Mouse (Mus musculus) heart, adult 9 months (tissue): ENCODE measurements around the gene Ppm1k.
"Not testable (repeated sequence)": the region's sequence is repeated elsewhere in the genome, so short reads cannot be mapped to it uniquely, and the experiment has no call there.

Experiments used
- DNase-seq, 2 experiments: peaks; one replicate each; pipeline ENCODE4 v3.0.0; 2022; ENCODE audit warnings: low spot score in 2 of 2

Gene Ppm1k

DNA sequence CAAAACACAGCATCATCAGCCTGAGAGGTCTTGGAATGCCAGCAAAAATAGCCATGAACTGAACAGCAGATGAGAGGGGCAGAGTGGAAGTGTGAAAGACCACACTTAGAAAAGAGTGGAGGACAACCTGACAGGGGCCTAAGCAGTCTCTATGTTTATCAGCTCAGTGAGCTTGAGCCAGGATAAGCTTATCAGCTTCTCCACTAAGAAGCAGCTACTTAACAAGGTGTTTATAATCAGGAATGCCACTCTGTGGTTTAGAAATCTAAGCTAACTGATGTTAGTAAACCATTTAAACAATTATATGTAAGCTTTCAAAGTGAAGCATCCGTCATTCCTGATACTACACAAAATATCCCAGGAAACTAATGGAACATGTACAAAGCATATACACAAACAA lies 3.2 kb downstream of the Ppm1k start:
- DNase-seq: no peak

DNA sequence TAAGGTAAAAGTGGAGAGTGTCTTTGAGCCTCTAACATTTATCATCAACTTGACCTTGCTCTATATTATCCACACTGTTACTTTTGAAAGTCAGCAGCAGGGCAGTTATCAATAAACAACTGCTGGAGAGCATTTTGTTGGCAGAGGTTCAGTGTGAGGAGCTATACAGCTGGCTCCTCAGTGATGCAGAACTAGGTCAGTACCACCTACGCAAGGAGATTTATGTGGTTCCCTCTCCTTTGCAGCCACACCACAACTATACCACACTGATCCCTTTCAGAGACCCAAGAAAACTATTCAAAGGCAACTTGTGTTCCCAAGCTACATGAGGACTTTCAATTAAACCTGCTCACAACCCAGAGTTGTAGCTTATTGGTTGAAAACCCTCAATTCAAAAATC lies 3.8 kb downstream of the Ppm1k start:
- DNase-seq: no peak

DNA sequence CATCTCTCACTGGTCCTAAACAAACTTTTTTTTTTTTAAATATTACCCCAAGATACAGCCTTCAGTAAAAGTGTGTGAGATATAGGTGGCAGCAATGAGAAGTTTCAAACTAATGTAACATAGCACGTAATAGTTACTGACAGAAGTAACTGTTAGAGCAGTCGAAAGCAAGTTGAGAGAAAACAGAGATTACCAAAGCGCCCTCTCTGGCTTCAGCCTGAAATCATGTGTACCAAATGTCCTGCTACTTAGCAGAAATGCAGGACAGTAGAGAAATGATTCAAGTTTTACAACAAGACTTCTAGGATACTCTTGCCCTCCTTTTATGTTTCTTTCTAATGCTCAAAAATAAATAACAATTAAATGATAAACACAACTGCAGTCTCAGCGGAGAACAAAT lies 4.3 kb downstream of the Ppm1k start:
- no peak for DNase-seq

DNA sequence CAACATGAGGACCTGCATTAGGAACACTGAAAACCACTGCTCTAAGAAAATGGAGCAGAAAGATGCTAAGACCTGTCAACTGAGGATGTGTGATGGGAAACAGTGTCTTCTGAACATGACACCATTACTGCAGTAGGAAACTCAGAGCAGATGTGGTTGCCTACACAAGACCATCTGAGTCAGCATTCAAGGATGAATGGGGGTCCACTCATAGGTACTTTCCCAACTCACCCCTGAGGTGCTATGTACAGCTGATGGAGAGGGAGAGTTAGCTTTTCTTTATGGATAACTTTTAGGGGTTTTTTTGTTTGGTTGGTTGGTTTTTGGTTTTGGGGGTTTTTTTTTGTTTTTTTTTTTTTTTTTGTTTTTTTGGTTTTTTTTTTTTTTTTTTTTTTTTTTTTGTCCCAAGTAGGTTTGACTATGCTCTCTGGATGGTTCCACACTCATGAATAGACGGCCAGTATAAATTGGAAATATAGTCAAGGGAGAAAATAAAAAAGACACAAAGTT lies 5.9 kb downstream of the Ppm1k start:
- no peak for DNase-seq

DNA sequence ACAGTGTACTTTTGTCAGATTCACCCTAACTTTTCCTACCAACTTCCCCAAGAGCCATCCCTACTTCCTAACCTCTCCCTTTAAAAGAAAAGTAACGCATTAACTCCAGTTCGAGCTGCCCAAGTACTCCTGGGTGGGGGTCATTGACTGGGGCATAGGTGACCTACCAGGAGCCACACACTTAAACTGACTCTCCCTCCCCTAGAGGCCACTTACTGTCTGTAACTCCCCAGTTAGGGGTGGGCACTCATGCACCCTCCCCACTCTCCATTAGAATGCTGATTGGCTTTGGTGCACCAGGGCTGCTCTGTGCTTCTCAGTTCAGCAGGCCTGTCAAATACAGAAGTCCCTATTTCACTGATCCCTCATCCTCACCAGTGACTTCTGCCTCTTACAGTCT lies 8.3 kb downstream of the Ppm1k start:
- DNase-seq: no peak

DNA sequence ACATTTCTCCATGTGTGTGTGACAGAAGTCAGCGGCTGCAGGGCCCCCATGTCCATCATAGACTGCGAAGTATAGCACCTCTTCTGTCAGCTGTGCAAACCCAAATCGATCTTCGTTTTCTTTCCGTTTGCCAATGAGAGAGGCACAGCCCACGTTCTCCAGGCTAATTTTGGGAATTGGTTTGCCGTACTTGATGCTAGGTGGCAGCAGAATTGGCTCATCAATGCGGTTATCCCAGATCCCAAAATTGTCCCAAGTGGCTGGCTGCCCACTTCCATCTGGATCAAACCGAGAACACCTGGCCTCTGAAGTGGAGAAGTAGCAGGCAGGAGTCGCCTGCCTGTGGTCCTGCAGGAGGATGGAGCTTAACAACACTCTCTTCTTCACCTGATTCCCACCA lies 10.5 kb downstream of the Ppm1k start:
- DNase-seq: no peak

DNA sequence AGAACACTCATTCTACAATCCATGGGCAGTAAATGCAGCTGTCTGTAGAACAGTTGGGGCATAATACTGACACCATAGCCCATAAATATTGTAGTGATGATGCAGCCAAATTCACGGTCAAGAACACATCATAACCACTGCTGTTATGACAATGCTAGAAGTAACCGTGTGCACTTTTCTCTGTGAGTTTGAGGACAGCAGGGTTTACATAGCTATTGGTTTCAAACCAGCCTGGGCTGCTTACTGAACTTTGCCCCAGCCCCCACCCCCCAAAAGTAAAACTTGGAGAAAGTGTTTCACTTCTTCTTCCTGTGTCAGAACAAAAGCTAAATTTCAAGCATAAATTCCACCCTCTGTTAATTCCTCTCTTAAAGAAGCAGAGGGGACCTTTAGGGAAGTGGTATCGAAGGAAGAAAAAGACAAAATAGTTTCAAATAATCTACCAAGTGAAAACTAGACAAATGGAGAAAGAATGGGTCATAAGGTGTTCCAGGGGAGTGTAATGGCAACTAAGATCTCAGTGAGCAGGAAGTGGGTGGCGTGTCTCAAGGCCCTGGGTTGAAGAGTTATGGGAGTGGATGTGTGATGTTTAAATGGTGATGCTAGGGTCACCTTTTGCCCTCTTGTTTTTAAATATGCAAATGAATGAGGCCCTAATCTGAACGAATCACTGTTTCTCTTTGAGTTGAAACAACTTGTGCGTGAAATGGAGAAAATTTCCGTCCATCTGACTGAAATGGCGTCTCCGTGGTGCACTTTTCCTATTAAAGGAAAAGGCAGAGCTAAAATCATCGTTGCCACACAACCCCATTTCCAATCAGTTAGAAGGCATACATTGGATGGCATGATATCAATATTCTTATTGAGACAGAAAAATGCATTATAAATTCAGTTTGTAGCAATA lies 14.3 kb downstream of the Ppm1k start:
- no peak for DNase-seq

DNA sequence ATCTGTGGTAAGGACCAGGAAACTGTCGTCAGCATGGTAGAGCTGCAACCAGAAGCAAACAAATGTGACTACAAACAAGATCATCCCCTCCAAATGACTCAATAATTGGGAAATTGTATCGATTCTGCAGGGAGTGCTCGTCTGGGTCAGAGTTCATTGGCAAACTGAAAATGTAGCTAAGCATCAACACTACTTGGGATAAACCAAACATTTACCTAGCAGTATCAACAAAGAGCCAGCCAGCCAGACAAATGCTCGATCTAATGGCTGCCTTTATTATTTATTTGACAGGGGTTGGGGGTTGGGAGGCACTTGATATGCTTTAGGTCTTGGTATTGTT lies 21.3 kb downstream of the Ppm1k start:
- DNase-seq: no peak

DNA sequence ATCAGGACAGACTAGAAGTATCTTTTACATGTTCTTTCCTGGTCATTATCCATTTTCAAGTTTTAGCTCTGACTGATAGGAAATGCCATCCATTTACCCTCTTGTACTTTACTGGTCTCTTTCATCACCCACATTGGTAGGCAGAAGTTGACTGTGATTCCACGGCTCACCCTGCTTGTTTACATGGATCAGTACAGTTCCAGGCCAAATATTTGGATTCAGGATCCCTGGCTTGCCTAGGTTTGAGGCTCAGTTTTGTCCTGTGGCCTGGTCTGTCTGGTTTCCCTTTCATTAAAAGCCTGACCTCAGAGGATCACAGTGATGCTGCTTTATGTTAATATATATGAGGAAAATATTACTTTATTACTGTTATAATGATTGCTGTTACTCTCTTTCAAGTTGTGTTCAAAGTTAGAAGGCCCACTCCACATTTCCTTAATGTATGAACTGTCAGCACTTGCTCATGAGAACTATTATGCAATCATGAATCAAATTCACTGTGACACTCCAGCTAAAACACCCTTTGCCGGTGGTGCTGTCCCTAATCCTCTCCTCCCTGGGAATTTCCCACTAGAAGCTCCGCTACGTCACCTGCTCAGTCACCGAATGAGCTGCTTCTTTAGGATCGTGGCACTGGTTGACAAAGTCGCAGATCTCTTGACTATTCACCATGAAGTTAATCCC lies 21.8 kb downstream of the Ppm1k start:
- DNase-seq: no peak

DNA sequence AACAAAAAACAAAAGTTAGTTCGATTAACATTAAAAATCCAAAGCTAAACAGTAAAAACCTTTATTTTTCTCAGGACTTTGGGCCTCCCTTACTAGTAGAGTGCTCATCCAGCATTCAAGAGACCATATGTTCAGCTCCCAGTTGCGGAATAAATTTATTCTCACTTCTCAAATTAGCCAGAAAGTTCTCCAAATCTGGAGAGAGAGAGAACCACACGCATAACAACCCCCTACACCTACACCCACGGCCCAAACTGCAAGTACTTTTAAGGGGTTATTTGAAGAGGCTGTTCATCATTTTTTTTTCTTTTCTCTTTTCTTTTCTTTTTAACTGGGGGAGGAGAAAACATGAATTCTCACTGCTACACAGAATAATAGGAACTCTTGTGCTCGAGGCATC lies 23.4 kb downstream of the Ppm1k start:
- DNase-seq: no peak

DNA sequence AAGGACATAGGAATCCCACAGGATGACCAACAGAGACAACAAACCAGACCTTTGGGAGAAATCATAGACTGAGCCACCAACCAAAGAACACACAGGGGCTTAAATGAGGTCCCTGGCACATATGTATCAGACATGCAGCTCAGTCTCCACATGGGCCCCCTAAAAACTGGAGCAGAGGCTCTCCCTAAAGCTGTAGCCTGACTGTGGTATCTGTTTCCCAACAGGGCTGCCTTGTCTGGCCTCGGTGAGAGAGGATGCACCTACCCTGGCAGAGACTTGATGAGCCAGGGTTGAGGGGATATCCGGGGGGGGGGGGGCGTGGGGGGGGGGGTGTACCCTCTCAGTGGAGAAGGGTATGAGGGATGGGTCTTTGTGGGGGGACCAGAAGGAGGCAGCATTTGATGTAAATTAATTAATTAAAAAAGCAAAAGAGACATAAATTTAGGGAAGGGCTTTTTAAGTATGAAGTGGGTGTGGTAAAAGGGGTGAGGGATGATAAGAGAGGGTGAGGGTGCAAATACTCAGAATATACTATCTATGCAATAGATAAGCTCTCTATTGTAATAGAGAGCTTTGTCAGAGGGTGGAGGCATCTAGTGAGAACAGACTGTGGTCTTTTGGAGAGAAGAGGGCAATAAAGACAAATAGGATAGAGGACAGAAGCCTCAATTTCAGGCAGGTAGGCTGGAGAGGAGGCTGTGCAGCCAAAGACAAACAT lies 31.4 kb downstream of the Ppm1k start:
- no peak for DNase-seq

DNA sequence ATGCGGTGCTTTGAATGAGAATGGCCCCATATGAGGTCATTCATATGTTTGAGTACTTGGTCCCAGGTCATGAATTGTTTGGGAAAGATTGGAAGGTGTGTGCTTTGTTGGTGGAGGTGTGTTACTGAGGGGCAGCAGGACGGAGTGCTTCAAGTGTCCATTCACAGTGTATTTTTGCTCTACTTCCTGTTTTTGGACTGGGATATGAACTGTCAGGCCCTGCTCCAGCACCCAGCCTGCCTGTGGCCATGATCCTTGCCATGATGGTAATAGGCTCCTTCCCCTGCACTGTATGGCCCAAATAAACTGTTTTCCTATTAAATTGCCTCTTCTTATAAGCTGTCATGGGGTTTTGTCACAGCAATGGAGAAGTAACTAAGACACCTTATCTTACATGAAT lies 36.1 kb downstream of the Ppm1k start:
- no peak for DNase-seq

DNA sequence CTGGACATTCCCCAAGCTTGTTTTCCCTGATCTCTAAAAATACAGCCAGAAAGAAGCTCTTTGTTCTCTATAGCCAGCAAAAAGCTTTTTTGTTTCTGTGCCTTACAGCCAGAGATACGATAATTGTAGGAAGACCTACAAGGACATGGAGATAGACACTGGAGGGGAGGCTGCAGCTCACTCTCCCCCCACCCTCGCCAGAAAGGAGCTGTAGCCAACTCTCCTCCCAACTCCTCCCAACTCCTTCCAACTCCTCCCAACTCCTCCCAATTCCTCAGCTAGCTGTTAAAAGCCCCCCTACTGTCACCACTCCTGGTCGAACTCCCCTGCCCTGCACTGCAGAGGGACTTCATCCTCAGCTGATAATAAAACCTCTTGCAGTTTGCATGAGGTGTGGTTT lies 67.1 kb downstream of the Ppm1k start:
- not testable (repeated sequence) for DNase-seq
